Mouse (Mus musculus) MEL (cell line): Measurements from ENCODE around the gene Casq1.

Experiments used
- CTCF ChIP-seq, 3 experiments: IDR thresholded peaks in 2 of 3; conservative IDR thresholded peaks in 1 of 3; 2 replicates each; pipeline ENCODE4 v1.5.1; 2011 to 2012; ENCODE audit warnings: low read length in 3 of 3, low read depth in 2 of 3, mild to moderate bottlenecking in 2 of 3, improper control_type of control experiment in 1 of 3, inconsistent platforms in 1 of 3, mixed read lengths in 1 of 3, moderate library complexity in 1 of 3; ENCODE audit not compliant: control insufficient read depth in 1 of 3, insufficient read depth in 1 of 3, poor library complexity in 1 of 3, severe bottlenecking in 1 of 3
- MEF2A ChIP-seq: IDR thresholded peaks from 2 replicates; pipeline ENCODE4 v1.6.1; 2014; ENCODE audit warnings: low read depth, mild to moderate bottlenecking, inconsistent platforms, low read length, improper control_type of control experiment; ENCODE audit not compliant: poor library complexity, insufficient replicate concordance, severe bottlenecking; ENCODE audit errors: extremely low read depth
- POLR2AphosphoS5 ChIP-seq: IDR thresholded peaks from 2 replicates; pipeline ENCODE4 v1.6.1; 2012; ENCODE audit warnings: low read depth, borderline replicate concordance, mild to moderate bottlenecking, inconsistent platforms, low read length, moderate library complexity, mixed read lengths

DNA sequence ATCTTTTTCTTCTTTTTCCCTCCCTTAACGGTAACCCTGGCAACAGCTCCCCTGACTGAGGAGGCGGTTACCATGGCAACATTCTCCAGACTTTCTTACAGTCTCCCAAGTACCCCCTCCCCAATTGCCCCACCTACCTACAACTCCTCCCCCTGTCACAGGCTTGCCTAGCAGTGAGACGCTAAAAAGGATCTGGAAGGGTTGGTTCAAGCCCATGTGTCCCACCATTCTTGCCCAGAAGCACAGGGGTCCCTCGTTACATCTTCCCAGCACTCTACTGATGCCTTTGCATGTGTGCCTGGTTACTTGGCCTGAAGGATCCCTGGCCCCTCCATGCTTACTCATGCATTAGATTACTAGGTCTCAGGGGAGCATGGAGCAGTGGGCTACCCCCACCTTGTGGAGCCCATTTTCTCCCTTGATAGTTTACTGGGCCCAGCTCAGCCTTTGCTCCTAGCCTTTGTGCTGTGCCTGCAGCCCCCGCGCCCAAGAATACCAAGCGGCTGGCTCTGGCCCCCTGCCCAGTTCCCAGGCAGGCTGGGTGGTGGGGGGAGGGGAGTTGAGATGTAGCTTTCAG, 18.7 kb downstream of the Casq1 start:
- TF ChIP-seq POLR2AphosphoS5 = no peak
- no peak for TF ChIP-seq CTCF (IDR thresholded peaks at IDR 0.05 in 2 of 3, conservative IDR thresholded peaks at IDR 0.05 in 1 of 3; ENCODE audit: control insufficient read depth in 1 of 3, insufficient read depth in 1 of 3, low read depth in 2 of 3, low read length in 3 of 3, poor library complexity in 1 of 3, severe bottlenecking in 1 of 3)
- TF ChIP-seq MEF2A = no peak
